Mouse (Mus musculus): ENCODE data around the gene Rfc1.

DNA sequence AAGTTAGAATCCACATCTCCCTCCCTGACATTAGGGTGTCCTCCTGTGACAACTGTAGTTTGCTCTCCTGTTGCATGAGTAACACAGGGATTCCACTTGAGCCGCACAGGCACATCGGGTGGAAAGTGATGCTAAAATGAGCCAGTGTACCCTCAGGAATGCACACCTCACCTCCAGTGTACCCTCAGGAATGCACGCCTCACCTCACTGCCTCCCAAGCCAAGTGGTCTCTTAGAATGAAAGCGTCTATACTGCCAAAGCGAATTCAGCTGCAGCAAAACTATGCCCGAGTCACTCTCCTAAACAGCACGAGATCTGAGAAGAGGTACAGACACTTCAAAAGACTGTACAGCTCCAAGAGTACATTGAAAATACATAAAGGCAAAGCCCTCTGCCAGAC lies 114.4 kb downstream of the Rfc1 start:
- TF ChIP-seq CTCF (conservative IDR thresholded peaks at IDR 0.05; ENCODE audit: insufficient read depth, insufficient read length, low read depth, low read length) (no peak), POLR2A (IDR thresholded peaks at IDR 0.05; ENCODE audit: low read depth, low read length) (no peak)
